Mouse (Mus musculus) adrenal gland, postnatal 10 days (tissue): Measurements from ENCODE around the gene Filip1l. TPM values are rescaled to one million over a fixed set of nuclear protein-coding genes. Genes with fewer than 3 reads are reported as not detected.

Source experiments
- DNase-seq: peaks from one replicate; pipeline ENCODE4 v3.0.0; 2021; ENCODE audit warnings: mixed read lengths
- long read RNA-seq, 2 experiments: library from polyadenylated mRNA; stranded (forward); transcript quantifications; one replicate each; pipeline ENCODE4 v2.0.0; 2021
- total RNA-seq, 2 experiments: library from RNA; stranded (reverse); gene quantifications; 2 replicates each; pipeline ENCODE4 v1.2.3; 2021

Gene Filip1l
- total RNA-seq, result 10 to 100 TPM; 22.6 to 23.1 TPM
- long read RNA-seq, experiment 1, transcript Filip1l-202 (2 exons, 3,253 nt), result major isoform, 14 of 31 reads
- long read RNA-seq, experiment 1, partial matches to known transcripts, result 0 of 31 reads
- long read RNA-seq, experiment 1, other reads (novel, unspliced or antisense), result 17 of 31 reads
- long read RNA-seq, experiment 2, transcript Filip1l-202 (2 exons, 3,253 nt), result major isoform, 6 of 6 reads
- long read RNA-seq, experiment 2, partial matches to known transcripts, result 0 of 6 reads
- long read RNA-seq, experiment 2, other reads (novel, unspliced or antisense), result 0 of 6 reads

- DNase-seq, result no peak
Observed at GRCm38 (mm10) chr16:57352751-57353150, at the start of gene Filip1l. Filip1l (plus strand) TSS chr16:57353093.

- no peak for DNase-seq
Observed at GRCm38 (mm10) chr16:57303716-57304115, 49.2 kb upstream of the Filip1l start.

- no peak for DNase-seq
Observed at GRCm38 (mm10) chr16:57305463-57305862, 47.4 kb upstream of the Filip1l start.

GRCm38 (mm10) chr16:57312130-57312529, 40.8 kb upstream of the Filip1l start:
- no peak for DNase-seq

DNA sequence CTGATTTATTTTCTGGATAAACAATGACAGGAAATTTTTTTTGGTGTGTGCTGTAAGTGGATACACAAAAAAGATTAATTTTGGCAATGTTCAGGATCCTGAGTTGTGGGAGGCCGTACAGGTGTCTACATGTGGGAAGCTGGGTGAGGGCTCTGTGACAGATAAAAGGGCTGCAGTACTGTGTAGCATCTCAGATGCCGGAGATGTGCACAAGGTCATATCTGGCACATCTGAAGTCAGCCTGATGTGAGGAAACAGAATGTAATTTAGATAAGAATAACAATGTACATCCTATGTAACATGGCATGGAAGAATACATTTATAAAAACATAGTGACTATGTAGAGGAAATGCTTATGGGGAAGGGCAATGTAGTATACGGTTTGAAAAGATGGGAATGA, 39.4 kb upstream of the Filip1l start:
- DNase-seq, result no peak

GRCm38 (mm10) chr16:57314236-57314635, 38.7 kb upstream of the Filip1l start:
- no peak for DNase-seq

- no peak for DNase-seq
Observed at GRCm38 (mm10) chr16:57315026-57315425, 37.9 kb upstream of the Filip1l start.

- DNase-seq, result no peak
Observed at GRCm38 (mm10) chr16:57317127-57317526, 35.8 kb upstream of the Filip1l start.

DNA sequence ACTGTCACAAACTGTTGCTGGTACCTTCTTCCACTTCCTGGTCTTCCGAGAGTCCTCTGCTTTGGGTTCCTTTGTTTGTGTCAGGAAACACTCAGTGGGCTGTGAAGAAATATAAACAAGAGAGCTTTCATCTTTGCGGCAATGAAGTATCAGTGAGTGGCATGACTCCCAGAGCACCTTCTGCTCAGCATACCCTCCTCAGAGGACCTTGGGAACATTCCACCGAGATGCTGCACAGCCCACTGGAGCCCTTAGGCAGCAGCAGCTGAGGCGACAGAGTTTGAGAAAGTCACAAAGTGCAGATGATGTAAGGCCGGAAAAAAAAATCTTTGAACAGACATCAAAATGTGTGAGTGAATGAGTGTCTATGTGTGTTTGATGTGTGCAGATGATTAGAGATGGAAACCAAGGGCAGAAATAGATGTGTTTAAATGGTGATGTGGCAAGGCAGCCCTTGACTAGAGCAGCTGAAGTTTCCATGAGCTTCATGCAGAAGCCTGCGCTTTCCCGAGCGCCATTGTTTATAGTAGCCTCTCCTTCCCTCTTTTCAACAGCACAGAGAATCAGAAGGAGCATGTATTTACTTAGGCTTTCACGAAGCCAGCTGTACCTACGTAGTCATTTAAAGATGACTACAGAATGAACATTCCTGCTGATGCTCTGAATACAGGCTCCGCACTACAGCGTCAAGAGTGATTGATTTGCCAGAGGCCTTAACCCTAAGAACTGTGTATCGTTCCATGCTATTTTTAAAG, 34.8 kb upstream of the Filip1l start:
- no peak for DNase-seq

DNA sequence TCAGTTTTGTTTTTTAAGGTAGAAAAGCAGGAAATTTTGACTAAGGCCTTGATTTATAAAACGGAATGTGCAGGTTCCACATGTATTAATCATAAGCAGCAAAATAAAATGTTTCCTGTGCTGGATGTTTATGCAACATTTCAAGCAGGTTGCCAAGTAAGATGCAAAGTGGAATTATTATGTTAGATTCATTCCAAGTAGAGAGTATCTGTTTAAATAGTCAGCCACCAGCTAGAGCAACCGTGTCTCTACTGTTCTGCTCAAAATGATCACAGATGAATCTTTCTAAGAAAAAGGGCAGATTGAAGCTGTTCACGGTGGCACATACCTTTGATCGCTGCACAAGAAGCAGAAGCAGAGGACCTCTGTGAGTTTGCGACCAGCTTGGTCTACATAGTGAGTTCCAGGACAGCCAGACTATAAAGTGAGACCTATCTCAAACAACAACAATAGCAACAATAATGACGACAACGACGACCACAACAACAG, 34.2 kb upstream of the Filip1l start:
- no peak for DNase-seq

DNA sequence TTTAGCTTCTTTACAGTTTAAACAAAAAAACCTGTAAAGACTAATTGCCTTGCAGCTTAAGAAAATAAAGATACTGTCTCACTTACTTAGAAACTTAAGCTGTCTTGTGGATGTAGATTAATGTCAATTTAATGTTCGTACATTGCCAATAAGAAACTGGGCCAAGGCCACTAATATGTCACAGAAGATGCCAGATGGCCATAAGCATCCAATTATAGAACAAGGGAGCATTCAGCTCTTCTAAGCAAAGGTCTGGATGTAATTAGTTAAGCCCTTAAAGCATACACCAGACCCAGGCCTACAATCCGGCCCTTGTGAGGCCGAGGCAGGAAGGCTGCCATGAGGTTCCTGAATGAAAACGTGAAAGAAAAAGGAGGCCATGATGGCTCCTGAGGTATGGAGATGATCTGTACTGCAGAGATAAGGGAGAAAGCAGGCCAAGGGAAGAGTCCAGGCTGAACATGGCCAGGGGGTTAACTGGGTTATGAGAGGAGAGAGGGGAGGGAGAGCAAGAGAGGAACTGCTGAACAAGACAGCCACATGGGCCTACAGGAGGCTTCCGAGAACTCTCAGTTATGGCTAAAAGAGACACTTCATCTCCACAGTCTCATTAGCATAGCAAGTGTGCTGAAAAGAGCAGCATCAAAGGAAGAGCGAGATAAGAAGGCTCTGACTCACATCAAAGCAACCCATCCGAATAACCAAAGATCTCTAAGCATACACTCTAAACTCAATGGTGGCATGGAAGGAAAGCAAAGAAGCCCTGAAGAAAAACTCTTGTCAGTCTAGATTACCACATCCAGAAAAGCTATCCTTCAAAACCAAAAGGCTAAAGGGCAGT, 33.4 kb upstream of the Filip1l start:
- DNase-seq, result no peak

- DNase-seq, result peak; percentile 27
Observed at GRCm38 (mm10) chr16:57326996-57327395, 25.9 kb upstream of the Filip1l start.

DNA sequence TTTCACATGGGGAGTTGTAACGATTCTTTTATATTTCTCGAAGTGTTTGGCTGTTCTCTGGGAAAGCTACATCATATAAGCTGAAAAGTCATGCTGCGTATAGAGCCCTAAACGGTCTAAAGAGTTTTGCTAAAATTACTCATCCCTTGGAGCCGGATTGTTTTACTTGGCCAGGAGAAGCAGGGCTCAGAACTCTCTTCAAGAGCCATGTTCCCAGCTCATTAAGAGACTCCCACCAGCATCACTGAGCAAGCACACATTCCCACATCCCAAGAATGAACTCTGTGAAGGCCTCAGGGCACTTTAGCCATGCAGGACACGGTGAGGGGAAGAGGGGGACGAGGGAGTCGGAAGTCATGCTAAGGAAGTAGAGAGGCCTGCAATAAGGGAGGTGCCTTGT, 23.9 kb upstream of the Filip1l start:
- DNase-seq, result no peak

- no peak for DNase-seq
Observed at GRCm38 (mm10) chr16:57330111-57330510, 22.8 kb upstream of the Filip1l start.

GRCm38 (mm10) chr16:57332301-57332700, 20.6 kb upstream of the Filip1l start:
- no peak for DNase-seq

GRCm38 (mm10) chr16:57336770-57337423, 16.0 kb upstream of the Filip1l start:
- DNase-seq, result no peak

DNA sequence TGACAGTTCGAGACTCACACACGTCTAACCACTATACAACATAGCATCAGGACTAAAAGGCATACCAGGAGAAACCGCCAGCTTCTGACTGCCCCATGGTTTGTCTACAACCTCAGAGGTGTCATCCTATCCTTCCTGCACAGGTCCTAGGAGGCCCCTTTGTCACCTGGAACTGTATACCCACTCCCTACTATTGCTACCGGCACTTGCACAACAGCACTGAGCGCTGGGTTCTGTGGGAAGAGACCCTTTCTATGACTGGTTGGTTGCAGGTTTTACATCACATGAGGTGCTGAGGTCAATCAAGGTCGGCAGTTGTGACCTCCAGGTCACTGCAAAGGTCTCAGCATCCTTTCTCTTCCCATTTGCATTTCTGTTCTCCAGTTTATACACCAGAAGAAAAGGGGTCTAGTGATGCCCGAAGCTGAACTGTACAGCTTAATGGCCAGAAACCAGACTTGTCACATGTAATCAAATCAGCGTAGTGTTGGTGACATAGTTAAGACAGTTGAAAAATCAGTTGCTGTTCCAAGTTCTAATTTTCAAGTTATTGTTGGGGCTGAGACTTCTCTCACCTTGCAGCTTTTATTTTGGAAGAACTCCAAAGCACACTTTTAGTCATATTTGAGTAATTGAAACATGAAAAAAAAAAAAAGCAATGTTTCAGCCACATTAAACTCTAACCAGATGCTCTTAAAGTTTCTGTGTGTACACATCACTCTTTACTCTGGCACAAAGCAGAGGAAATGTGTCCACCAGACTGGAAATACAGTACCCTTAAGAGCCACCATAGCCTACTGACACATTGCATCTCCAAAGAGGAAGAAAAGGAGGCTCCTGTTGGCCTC, 12.9 kb upstream of the Filip1l start:
- no peak for DNase-seq

DNA sequence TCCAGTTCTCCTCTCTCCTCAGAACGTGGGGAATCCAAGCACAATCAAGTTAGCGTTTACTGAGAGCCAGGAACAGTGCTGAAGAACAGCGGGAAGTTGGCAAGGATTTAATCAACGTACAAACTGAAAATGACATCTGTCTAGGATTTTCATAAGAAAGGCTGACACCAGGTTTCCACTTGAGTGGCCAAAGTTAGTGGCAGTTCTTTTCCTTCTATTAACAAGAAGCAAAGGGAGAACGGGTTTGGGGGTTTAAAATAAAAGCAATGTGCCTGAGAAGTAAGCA, 12.3 kb upstream of the Filip1l start:
- no peak for DNase-seq

DNA sequence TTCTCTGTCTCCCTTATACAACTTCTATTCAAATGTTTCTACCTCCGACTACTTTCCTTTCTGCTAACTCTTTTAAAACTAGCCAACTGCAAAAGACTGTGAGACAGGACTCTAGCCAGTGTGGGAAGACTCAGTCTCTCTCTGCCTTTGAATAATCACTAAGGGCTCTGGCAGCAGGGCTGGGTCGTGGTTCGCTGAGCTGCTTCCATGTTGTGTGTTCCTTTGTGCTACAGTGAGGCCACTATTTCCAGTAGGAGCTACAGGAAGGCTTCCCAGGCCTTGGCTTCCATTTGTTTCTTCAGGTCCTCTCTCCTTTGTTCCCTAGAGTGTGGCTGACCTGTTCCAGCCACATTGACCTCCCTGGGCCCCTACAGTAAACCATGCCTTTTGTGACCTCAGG, 6.6 kb upstream of the Filip1l start:
- DNase-seq, result no peak

- DNase-seq, result peak; percentile 50
Observed at GRCm38 (mm10) chr16:57349039-57349438, 3.9 kb upstream of the Filip1l start.

- no peak for DNase-seq
Observed at GRCm38 (mm10) chr16:57349689-57350088, 3.2 kb upstream of the Filip1l start.
